Mouse (Mus musculus): ENCODE results near the gene Ncbp2.

Gene Ncbp2

GRCm38 (mm10) chr16:32008529-32009293 is 60.4 kb downstream of the Ncbp2 start:
- DNase-seq (ENCODE audit: low read depth, low spot score): no peak

GRCm38 (mm10) chr16:32009913-32010312 is 61.6 kb downstream of the Ncbp2 start:
- DNase-seq (ENCODE audit: low read depth, low spot score): no peak

GRCm38 (mm10) chr16:32010330-32010729 is 62.0 kb downstream of the Ncbp2 start:
- DNase-seq (ENCODE audit: low read depth, low spot score): no peak
